Mouse (Mus musculus): ENCODE results near the gene Sox6. TPM values are rescaled to one million over a fixed set of nuclear protein-coding genes. Genes with fewer than 3 reads are reported as not detected.

Gene Sox6
- total and polyA plus RNA-seq, 3 experiments, result 2.3 to 162 (median 3.8) TPM

DNA sequence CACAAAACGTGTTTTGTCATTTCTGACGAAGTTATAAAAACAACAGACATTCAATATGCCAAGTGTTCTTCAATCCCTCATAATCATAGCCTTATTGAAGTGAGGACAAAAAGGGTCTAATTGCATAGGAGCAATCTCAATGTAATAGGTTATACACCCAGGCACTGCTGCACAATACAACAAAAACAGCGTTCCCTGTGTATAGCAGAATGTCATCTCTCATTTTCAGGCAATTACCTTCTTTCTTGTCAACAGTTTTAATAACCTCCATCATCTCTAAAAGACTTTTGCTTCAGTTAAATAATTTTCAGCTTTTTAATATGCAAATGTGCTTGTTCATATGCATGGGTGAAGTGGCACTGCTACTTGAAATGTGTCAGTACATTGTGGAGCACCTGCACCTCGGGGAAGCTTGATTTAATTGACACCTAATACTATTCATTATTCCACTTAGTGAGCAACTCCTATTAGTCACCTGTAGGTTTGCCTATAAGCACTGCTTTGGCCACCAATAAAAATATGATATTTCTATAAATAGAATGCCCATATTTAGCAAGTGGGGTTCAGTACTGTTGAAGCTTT is 292.8 kb downstream of the Sox6 start:
- Histone ChIP-seq H3K4me3 (ENCODE audit: low read depth, low read length) (no peak overlapping the region), H3K27me3 (ENCODE audit: insufficient read depth, low read length) (peaks cover 13% of the 10 kb centered on the region), H3K4me1 (ENCODE audit: insufficient read depth, low read depth, low read length) (no peaks in the 10 kb centered on the region), H3K36me3 (replicated peaks) (no peaks in the 10 kb centered on the region), H3K9me3 (replicated peaks) (no peaks in the 10 kb centered on the region)
- TF ChIP-seq TAL1 (conservative IDR thresholded peaks at IDR 0.05; ENCODE audit: low read depth, low read length) (no peak), POLR2AphosphoS5 (IDR thresholded peaks at IDR 0.05; ENCODE audit: insufficient replicate concordance, low read depth, low read length) (no peak), CTCF (IDR thresholded peaks at IDR 0.05; ENCODE audit: low read depth, low read length) (no peak), GATA2 (IDR thresholded peaks at IDR 0.05; ENCODE audit: borderline replicate concordance, low read depth, low read length) (no peak), GATA1 (IDR thresholded peaks at IDR 0.05; ENCODE audit: borderline replicate concordance, low read length) (no peak)
- ATAC-seq (ENCODE audit: extremely low read depth, insufficient number of reproducible peaks, low FRiP score, poor library complexity, severe bottlenecking) (no peak), DNase-seq (ENCODE audit: low spot score) (no peak)

DNA sequence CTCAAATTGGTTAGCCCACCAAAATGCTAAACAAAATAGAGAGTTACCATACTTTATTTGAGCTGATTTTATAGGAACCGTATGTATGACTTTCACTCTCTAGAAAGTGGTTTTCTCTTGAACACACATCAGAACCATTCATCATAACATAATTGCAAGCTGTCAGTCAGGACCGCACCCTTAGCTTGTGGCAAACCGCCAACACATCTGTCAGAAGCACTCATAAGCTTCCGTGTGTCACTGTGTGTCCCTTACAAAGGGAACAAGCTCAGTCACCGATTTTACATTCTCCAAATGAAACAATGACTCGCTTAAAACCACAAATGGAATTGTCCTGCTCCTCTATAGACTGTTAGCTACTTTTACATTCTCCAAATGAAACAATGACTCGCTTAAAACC is 304.5 kb downstream of the Sox6 start:
- ATAC-seq (ENCODE audit: extremely low read depth, insufficient number of reproducible peaks, low FRiP score, poor library complexity, severe bottlenecking), result no peak
- no peak for DNase-seq (ENCODE audit: low spot score)

DNA sequence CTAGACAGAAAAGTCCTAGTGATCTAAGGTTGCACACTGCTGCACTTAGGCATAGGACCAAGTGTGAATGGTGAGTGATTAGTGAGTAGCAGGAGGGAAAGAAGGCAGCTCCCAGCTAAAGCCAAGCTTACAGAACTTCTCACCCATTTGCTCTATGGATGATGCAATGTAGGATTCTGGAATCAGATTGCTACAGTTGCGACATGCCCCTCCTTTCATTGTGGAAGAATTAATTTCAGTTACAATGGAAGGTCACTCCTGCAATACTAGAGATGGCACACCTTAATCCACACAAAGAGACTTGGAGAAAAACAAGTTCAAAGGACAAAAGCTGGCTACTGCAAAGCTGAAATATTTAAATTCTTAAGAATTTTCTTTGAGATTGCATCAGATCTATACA is 305.8 kb downstream of the Sox6 start:
- H3K9me3 ChIP-seq (replicated peaks), result no peaks in the 10 kb centered on the region
- peaks cover 17% of the 10 kb centered on the region for H3K27me3 ChIP-seq (ENCODE audit: insufficient read depth, low read length)
- H3K36me3 ChIP-seq (replicated peaks), result no peaks in the 10 kb centered on the region
- DNase-seq (ENCODE audit: low spot score) (no peak), ATAC-seq (ENCODE audit: extremely low read depth, insufficient number of reproducible peaks, low FRiP score, poor library complexity, severe bottlenecking) (no peak)
- TF ChIP-seq GATA1 (IDR thresholded peaks at IDR 0.05; ENCODE audit: borderline replicate concordance, low read length), result no peak
- no peak for TF ChIP-seq POLR2AphosphoS5 (IDR thresholded peaks at IDR 0.05; ENCODE audit: insufficient replicate concordance, low read depth, low read length)
- no peak for TF ChIP-seq GATA2 (IDR thresholded peaks at IDR 0.05; ENCODE audit: borderline replicate concordance, low read depth, low read length)
- H3K4me1 ChIP-seq (ENCODE audit: insufficient read depth, low read depth, low read length), result no peaks in the 10 kb centered on the region
- no peak overlapping the region for H3K4me3 ChIP-seq (ENCODE audit: low read depth, low read length)

More for the DNA sequence above, 304.5 kb downstream of the Sox6 start:
- no peaks in the 10 kb centered on the region for H3K4me1 ChIP-seq (ENCODE audit: insufficient read depth, low read depth, low read length)
- H3K27me3 ChIP-seq (ENCODE audit: insufficient read depth, low read length), result peaks cover 16% of the 10 kb centered on the region; the same call in 1 of the 2 replicates
- no peaks in the 10 kb centered on the region for H3K36me3 ChIP-seq (replicated peaks)
- H3K9me3 ChIP-seq (replicated peaks), result no peaks in the 10 kb centered on the region
- H3K4me3 ChIP-seq (ENCODE audit: low read depth, low read length), result no peak overlapping the region
- TF ChIP-seq GATA2 (IDR thresholded peaks at IDR 0.05; ENCODE audit: borderline replicate concordance, low read depth, low read length) (no peak), POLR2AphosphoS5 (IDR thresholded peaks at IDR 0.05; ENCODE audit: insufficient replicate concordance, low read depth, low read length) (no peak), CTCF (IDR thresholded peaks at IDR 0.05; ENCODE audit: low read depth, low read length) (no peak), GATA1 (IDR thresholded peaks at IDR 0.05; ENCODE audit: borderline replicate concordance, low read length) (no peak)

DNA sequence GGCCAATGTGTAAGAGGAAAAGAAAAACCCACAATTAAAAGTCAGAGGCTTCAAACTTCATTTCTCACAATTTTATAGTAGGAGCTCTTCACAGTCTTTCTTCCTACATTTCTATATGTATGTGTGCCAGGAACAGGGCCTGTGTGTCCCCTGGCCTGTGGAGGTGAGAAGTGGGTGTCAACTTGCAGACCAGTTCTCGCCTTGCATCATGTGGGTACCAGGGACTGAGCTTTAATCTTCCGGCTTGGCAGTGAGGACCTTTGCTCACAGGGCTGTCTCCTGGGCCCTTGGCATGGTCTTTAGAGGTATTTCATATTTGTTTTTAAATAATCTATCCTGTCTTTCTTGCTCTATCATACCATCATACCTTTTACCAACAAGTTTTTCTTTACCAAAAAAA is 311.8 kb downstream of the Sox6 start:
- H3K9me3 ChIP-seq (replicated peaks), result no peaks in the 10 kb centered on the region
- H3K4me1 ChIP-seq (ENCODE audit: insufficient read depth, low read depth, low read length), result no peaks in the 10 kb centered on the region
- no peak for DNase-seq (ENCODE audit: low spot score)
- no peak overlapping the region for H3K4me3 ChIP-seq (ENCODE audit: low read depth, low read length)
- H3K36me3 ChIP-seq (replicated peaks), result no peaks in the 10 kb centered on the region
- H3K27me3 ChIP-seq (ENCODE audit: insufficient read depth, low read length), result peaks cover 34% of the 10 kb centered on the region
- no peak for ATAC-seq (ENCODE audit: extremely low read depth, insufficient number of reproducible peaks, low FRiP score, poor library complexity, severe bottlenecking)
- TF ChIP-seq CTCF (IDR thresholded peaks at IDR 0.05; ENCODE audit: low read depth, low read length), result no peak
- no peak for TF ChIP-seq GATA1 (IDR thresholded peaks at IDR 0.05; ENCODE audit: borderline replicate concordance, low read length)
- no peak for TF ChIP-seq POLR2AphosphoS5 (IDR thresholded peaks at IDR 0.05; ENCODE audit: insufficient replicate concordance, low read depth, low read length)
- no peak for TF ChIP-seq GATA2 (IDR thresholded peaks at IDR 0.05; ENCODE audit: borderline replicate concordance, low read depth, low read length)
- TF ChIP-seq TAL1 (conservative IDR thresholded peaks at IDR 0.05; ENCODE audit: low read depth, low read length), result no peak

DNA sequence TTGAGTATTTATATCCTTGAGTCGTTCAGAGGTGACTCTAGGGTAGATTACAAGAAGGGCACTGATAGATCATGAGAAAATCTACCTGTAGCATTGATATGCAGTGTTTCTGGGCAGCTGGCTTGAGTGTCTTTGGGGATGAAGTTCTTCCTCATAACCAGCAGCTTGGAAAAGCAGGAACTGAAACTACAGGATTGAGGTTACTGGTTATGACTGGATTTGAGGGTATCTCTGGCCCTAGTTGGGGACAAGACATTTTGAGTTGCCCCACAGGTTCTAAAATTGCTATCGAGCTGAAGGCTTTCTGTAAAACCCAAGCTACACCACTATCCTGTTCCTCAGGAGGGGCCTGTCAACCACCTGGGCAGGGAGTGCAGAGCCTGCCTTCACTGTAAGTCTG is 314.2 kb downstream of the Sox6 start:
- Histone ChIP-seq H3K4me3 (ENCODE audit: low read depth, low read length) (no peak overlapping the region), H3K36me3 (replicated peaks) (no peaks in the 10 kb centered on the region), H3K4me1 (ENCODE audit: insufficient read depth, low read depth, low read length) (no peaks in the 10 kb centered on the region), H3K9me3 (replicated peaks) (no peaks in the 10 kb centered on the region), H3K27me3 (ENCODE audit: insufficient read depth, low read length) (peaks cover 22% of the 10 kb centered on the region)
- ATAC-seq (ENCODE audit: extremely low read depth, insufficient number of reproducible peaks, low FRiP score, poor library complexity, severe bottlenecking) (no peak), DNase-seq (ENCODE audit: low spot score) (no peak)
- no peak for TF ChIP-seq TAL1 (conservative IDR thresholded peaks at IDR 0.05; ENCODE audit: low read depth, low read length)

DNA sequence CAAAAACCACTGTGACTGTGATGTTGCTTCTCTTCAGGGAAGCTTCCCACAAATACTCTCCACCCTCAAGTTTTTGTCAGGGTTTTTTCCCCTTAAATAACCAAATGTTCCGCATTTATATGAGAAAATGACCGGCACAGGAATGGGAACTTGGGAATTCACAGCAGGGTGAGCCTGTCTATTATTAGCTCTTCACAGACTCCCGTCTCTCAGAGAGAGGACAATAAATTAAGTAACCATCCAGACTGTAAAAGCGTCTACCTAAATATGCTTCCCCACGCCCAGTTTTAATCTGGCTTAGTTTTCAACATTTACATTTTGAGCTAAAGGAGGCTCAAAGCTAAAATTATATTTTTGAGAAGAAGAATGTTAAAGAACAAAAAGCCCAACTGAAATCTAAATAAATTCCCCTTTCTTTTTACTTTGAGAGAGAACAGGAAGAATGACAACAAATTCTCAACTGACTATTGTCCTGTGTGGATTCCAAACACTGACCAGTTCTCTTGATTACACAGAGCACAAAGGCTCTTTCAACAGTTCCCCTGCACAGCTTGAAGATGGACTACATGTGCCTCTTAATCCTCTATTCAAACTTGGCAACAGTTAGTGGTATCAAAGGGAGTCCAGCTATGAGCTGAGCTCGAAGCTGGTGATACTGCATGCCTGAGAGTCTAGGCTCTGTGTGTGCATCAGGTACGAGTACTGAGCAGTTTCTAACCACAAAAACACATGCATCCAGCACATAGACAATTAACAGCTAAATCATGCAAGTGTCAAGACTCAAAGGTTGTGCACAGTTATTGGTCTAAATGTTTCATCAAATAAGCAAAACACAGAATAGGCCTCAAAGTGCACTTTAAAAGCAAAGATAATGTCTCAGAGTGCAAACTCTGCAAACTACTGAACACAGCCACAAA is 316.7 kb downstream of the Sox6 start:
- Histone ChIP-seq H3K4me3 (ENCODE audit: low read depth, low read length) (no peak overlapping the region), H3K27me3 (ENCODE audit: insufficient read depth, low read length) (peaks cover 17% of the 10 kb centered on the region), H3K9me3 (replicated peaks) (no peaks in the 10 kb centered on the region), H3K4me1 (ENCODE audit: insufficient read depth, low read depth, low read length) (no peaks in the 10 kb centered on the region), H3K36me3 (replicated peaks) (no peaks in the 10 kb centered on the region)
- no peak for DNase-seq (ENCODE audit: low spot score)
- no peak for TF ChIP-seq CTCF (IDR thresholded peaks at IDR 0.05; ENCODE audit: low read depth, low read length)
- no peak for TF ChIP-seq POLR2AphosphoS5 (IDR thresholded peaks at IDR 0.05; ENCODE audit: insufficient replicate concordance, low read depth, low read length)
- no peak for TF ChIP-seq GATA2 (IDR thresholded peaks at IDR 0.05; ENCODE audit: borderline replicate concordance, low read depth, low read length)
- no peak for TF ChIP-seq GATA1 (IDR thresholded peaks at IDR 0.05; ENCODE audit: borderline replicate concordance, low read length)
- TF ChIP-seq TAL1 (conservative IDR thresholded peaks at IDR 0.05; ENCODE audit: low read depth, low read length), result no peak
- ATAC-seq (ENCODE audit: extremely low read depth, insufficient number of reproducible peaks, low FRiP score, poor library complexity, severe bottlenecking), result no peak

Data from G1E (cell line).